Mouse (Mus musculus): ENCODE results near the gene Rpl31. TPM values are rescaled to one million over a fixed set of nuclear protein-coding genes. Genes with fewer than 3 reads are reported as not detected.
A peak's percentile ranks its signal among the peaks of the same experiment; 100 is the strongest.

Gene Rpl31
- polyA plus RNA-seq, 1 experiment from 2014 or later = 449 TPM

DNA sequence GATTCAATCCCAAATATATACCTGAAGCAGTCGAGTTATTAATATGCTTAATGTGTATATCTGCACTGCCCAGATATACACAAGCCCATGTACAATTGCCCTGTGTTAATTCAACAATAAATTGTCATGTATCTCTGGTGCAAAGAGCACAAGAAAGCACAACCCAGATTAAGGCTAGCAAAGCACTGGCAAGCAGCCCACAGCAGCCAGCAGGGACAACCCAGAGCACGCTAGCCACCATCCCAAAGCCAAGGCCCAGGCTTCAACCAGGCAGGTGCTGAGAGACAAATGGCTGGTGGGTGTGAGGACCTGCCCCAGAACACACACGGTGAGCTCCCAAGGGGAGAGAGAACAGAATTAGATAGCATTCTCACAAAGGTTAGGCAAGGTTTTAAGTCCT lies 18.8 kb downstream of the Rpl31 start:
- no peak overlapping the region for H3K27ac ChIP-seq (replicated peaks; ENCODE audit: low read depth, low read length)
- WGBS = 78% methylated on average over 3 of the region's 3 CpGs
- no peak overlapping the region for H3K4me3 ChIP-seq (replicated peaks; ENCODE audit: low read depth, low read length)
- DNase-seq = no peak
- H3K27me3 ChIP-seq (ENCODE audit: control insufficient read depth, insufficient read depth, low read length) = no peaks in the 10 kb centered on the region
- H3K4me2 ChIP-seq (ENCODE audit: low read length) = no peak overlapping the region
- no peak overlapping the region for H3K9ac ChIP-seq (replicated peaks; ENCODE audit: low read length)
- no peaks in the 10 kb centered on the region for H3K9me3 ChIP-seq (ENCODE audit: control insufficient read depth, low read length)
- H3K36me3 ChIP-seq (ENCODE audit: control insufficient read depth, insufficient read depth, low read length) = no peaks in the 10 kb centered on the region
- no peaks in the 10 kb centered on the region for H3K4me1 ChIP-seq (ENCODE audit: control insufficient read depth, insufficient read depth, low read length)
- ATAC-seq (ENCODE audit: low FRiP score, low TSS enrichment) = no peak

DNA sequence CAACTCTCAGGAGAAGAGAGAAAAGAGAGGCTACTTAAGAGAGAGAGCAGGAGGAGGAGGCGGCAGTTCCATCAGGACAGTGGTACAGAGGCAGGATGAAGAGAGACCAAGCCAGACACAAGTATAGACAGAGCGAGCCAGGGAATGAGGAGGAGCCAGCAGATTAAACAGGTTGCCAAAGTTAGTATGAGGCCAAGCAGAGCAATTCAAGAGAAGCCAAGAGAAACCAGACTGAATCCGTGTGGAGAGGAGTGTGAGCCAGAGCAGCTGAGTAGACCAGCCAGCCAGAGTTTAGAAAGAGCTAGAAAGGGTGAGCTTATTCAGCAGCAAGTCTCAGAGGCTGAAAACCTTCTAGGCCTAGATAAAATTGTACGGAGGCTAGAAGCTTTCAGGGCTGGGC lies 19.9 kb downstream of the Rpl31 start:
- ATAC-seq (ENCODE audit: low FRiP score, low TSS enrichment) = no peak
- H3K4me1 ChIP-seq (ENCODE audit: control insufficient read depth, insufficient read depth, low read length) = no peaks in the 10 kb centered on the region
- H3K27me3 ChIP-seq (ENCODE audit: control insufficient read depth, insufficient read depth, low read length) = no peaks in the 10 kb centered on the region
- H3K9ac ChIP-seq (replicated peaks; ENCODE audit: low read length) = no peak overlapping the region
- DNase-seq = no peak
- no peak overlapping the region for H3K4me3 ChIP-seq (replicated peaks; ENCODE audit: low read depth, low read length)
- no peaks in the 10 kb centered on the region for H3K9me3 ChIP-seq (ENCODE audit: control insufficient read depth, low read length)
- no peaks in the 10 kb centered on the region for H3K36me3 ChIP-seq (ENCODE audit: control insufficient read depth, insufficient read depth, low read length)
- no peak overlapping the region for H3K4me2 ChIP-seq (ENCODE audit: low read length)
- 86% methylated on average over 4 of the region's 4 CpGs for WGBS
- no peak overlapping the region for H3K27ac ChIP-seq (replicated peaks; ENCODE audit: low read depth, low read length)

DNA sequence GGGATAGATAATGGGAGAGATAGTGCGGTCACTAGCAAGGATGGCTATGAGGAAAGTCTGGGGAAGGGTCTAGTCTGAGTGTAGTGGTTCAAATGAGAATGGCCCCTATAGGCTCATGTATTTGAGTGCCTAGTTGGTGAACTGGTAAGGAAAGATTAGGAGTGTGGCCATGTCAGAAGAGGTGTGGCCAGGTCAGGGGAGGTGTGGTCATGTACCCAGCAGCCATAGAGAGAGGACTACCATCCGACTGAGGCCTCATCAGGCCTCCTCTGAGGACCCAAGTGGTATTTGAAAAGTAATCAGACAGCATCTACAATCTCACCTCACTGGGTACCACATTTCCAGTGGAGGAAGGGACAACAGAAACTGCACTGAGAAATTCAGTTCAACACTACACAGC lies 20.5 kb downstream of the Rpl31 start:
- Histone ChIP-seq H3K9ac (replicated peaks; ENCODE audit: low read length) (no peak overlapping the region), H3K27ac (replicated peaks; ENCODE audit: low read depth, low read length) (no peak overlapping the region), H3K4me2 (ENCODE audit: low read length) (no peak overlapping the region), H3K9me3 (ENCODE audit: control insufficient read depth, low read length) (no peaks in the 10 kb centered on the region), H3K4me1 (ENCODE audit: control insufficient read depth, insufficient read depth, low read length) (no peaks in the 10 kb centered on the region), H3K36me3 (ENCODE audit: control insufficient read depth, insufficient read depth, low read length) (no peaks in the 10 kb centered on the region), H3K4me3 (replicated peaks; ENCODE audit: low read depth, low read length) (no peak overlapping the region), H3K27me3 (ENCODE audit: control insufficient read depth, insufficient read depth, low read length) (no peaks in the 10 kb centered on the region)
- DNase-seq (no peak), ATAC-seq (ENCODE audit: low FRiP score, low TSS enrichment) (no peak)
- 81% methylated on average over 2 of the region's 2 CpGs for WGBS

DNA sequence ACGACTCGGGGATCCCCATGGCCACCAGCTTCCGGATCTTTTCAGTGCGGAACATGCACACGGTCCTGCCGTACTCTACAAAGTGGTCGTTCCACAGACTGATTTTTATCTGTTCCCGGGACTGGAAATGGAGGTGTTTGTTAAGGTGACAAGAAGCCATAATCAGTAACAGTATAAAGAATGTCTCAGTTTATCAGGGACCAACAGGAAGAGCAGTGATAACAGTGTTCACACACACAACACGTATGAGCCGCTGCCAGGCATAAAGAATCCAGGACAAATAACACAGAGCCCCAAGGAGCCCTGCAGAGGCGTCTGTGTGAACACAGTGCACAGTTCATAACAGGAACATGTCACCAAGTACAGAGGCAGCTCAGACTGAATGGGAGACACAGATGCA lies 21.7 kb downstream of the Rpl31 start:
- Histone ChIP-seq H3K27me3 (ENCODE audit: control insufficient read depth, insufficient read depth, low read length) (no peaks in the 10 kb centered on the region), H3K4me2 (ENCODE audit: low read length) (no peak overlapping the region), H3K27ac (replicated peaks; ENCODE audit: low read depth, low read length) (no peak overlapping the region), H3K36me3 (ENCODE audit: control insufficient read depth, insufficient read depth, low read length) (no peaks in the 10 kb centered on the region), H3K4me1 (ENCODE audit: control insufficient read depth, insufficient read depth, low read length) (no peaks in the 10 kb centered on the region), H3K4me3 (replicated peaks; ENCODE audit: low read depth, low read length) (no peak overlapping the region), H3K9me3 (ENCODE audit: control insufficient read depth, low read length) (no peaks in the 10 kb centered on the region), H3K9ac (replicated peaks; ENCODE audit: low read length) (no peak overlapping the region)
- no peak for ATAC-seq (ENCODE audit: low FRiP score, low TSS enrichment)
- WGBS = 90% methylated on average over 11 of the region's 11 CpGs
- no peak for DNase-seq

DNA sequence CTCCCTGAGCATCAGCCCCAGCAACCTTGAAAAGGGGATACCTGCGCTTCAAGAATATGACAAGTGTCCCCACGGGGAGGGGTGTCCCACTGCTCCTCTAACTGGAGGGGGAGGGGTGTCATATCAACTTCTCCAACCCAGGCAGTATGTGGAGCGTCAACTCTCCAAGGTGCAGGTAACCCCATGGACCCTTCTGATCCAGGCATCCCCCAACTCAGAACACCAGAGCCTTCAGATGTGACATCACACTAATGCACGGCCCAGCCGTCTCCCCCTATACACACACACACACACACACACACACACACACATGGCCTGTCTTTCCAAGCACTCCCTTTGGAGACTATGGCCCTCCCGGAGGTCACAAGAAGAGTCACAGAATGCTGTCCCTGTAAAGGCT lies 24.0 kb downstream of the Rpl31 start:
- ATAC-seq (ENCODE audit: low FRiP score, low TSS enrichment) = no peak

DNA sequence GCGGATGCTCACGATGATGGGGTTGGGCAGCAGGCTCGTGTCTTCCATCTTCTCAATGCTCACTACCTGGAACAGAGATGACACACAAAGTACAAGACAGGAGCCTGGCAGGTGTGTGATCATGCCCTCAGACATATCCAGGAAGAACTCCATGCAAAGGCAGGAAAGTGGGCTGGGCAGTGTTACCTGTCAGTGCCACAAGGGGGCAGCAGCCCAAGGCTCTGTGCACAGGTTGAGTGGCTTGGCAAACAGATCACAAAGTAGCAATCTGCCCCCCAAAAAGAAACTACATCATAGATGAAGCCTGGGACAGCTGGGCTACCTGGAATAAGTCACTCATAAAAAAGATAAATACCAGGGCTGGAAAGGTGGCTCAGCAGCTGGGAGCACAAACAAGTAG lies 24.5 kb downstream of the Rpl31 start:
- peak; percentile 86 for DNase-seq
- WGBS = 58% methylated on average over 3 of the region's 3 CpGs
- H3K4me1 ChIP-seq (ENCODE audit: control insufficient read depth, insufficient read depth, low read length) = no peaks in the 10 kb centered on the region
- no peak overlapping the region for H3K27ac ChIP-seq (replicated peaks; ENCODE audit: low read depth, low read length)
- H3K9ac ChIP-seq (replicated peaks; ENCODE audit: low read length) = no peak overlapping the region
- H3K4me2 ChIP-seq (ENCODE audit: low read length) = no peak overlapping the region
- no peaks in the 10 kb centered on the region for H3K27me3 ChIP-seq (ENCODE audit: control insufficient read depth, insufficient read depth, low read length)
- no peaks in the 10 kb centered on the region for H3K36me3 ChIP-seq (ENCODE audit: control insufficient read depth, insufficient read depth, low read length)
- no peak overlapping the region for H3K4me3 ChIP-seq (replicated peaks; ENCODE audit: low read depth, low read length)
- ATAC-seq (ENCODE audit: low FRiP score, low TSS enrichment) = no peak
- no peaks in the 10 kb centered on the region for H3K9me3 ChIP-seq (ENCODE audit: control insufficient read depth, low read length)

More for the DNA sequence above, 24.0 kb downstream of the Rpl31 start:
- Histone ChIP-seq H3K9ac (replicated peaks; ENCODE audit: low read length) (no peak overlapping the region), H3K36me3 (ENCODE audit: control insufficient read depth, insufficient read depth, low read length) (no peaks in the 10 kb centered on the region), H3K4me1 (ENCODE audit: control insufficient read depth, insufficient read depth, low read length) (no peaks in the 10 kb centered on the region), H3K9me3 (ENCODE audit: control insufficient read depth, low read length) (no peaks in the 10 kb centered on the region), H3K27ac (replicated peaks; ENCODE audit: low read depth, low read length) (no peak overlapping the region), H3K4me2 (ENCODE audit: low read length) (no peak overlapping the region), H3K4me3 (replicated peaks; ENCODE audit: low read depth, low read length) (no peak overlapping the region), H3K27me3 (ENCODE audit: control insufficient read depth, insufficient read depth, low read length) (no peaks in the 10 kb centered on the region)
- DNase-seq = no peak
- WGBS = 90% methylated on average over 6 of the region's 6 CpGs

DNA sequence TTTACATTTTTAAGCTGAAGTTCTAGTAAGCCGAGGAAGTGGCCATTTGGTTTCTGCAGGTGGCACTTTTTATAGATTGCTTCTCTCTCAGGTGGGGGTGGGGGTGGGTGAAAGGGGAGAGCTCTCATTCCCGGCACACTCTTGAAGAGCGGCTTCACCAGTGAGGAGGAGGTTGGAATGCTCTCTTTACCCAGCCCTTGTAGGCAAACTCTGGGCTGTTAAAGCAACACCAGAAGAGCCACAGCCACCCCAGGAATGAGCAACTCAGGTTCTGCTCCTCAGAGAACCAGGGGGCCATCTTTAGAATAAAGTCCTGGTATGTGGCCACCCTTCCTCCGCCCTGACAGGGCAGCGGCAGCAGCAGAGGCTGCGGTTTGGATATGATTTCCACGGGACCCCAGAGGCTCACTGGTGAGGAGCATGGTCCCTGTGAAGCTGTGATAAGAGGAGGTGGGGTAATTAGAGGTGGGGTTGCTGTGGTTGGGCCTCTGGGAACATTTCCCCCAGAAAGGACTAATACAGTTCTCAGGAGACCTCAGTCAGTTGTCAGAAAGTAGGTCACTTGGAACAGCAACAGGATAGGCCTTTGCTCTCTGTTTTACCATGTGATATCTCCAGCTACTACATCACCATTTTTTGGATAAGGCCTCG lies 25.7 kb downstream of the Rpl31 start:
- Histone ChIP-seq H3K9me3 (ENCODE audit: control insufficient read depth, low read length) (no peaks in the 10 kb centered on the region), H3K27ac (replicated peaks; ENCODE audit: low read depth, low read length) (no peak overlapping the region), H3K27me3 (ENCODE audit: control insufficient read depth, insufficient read depth, low read length) (no peaks in the 10 kb centered on the region), H3K36me3 (ENCODE audit: control insufficient read depth, insufficient read depth, low read length) (no peaks in the 10 kb centered on the region), H3K9ac (replicated peaks; ENCODE audit: low read length) (no peak overlapping the region), H3K4me2 (ENCODE audit: low read length) (no peak overlapping the region), H3K4me3 (replicated peaks; ENCODE audit: low read depth, low read length) (no peak overlapping the region), H3K4me1 (ENCODE audit: control insufficient read depth, insufficient read depth, low read length) (no peaks in the 10 kb centered on the region)
- DNase-seq = no peak
- 89% methylated on average over 8 of the region's 8 CpGs for WGBS
- ATAC-seq (ENCODE audit: low FRiP score, low TSS enrichment) = no peak

DNA sequence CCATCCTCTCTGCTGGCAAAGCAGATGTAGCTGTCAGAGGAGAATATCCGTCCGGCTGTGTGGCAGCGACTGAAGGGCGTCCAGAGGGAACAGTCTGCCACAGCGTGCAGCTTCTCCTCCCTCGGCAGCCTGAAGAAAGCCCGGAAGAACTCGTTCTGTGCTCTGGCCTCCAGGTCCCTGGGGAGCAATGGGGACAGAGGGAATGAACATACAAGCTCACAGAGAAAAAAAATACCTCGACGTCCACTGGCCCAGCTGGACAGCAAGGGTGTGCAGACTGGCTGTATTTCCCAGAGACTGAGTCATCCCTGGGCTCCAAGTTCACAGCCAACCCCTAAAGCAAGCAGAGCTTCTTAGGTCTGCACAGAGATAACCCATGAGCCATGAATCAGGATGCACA lies 26.5 kb downstream of the Rpl31 start:
- Histone ChIP-seq H3K27me3 (ENCODE audit: control insufficient read depth, insufficient read depth, low read length) (no peaks in the 10 kb centered on the region), H3K4me2 (ENCODE audit: low read length) (no peak overlapping the region), H3K9me3 (ENCODE audit: control insufficient read depth, low read length) (no peaks in the 10 kb centered on the region), H3K9ac (replicated peaks; ENCODE audit: low read length) (no peak overlapping the region), H3K4me1 (ENCODE audit: control insufficient read depth, insufficient read depth, low read length) (no peaks in the 10 kb centered on the region), H3K4me3 (replicated peaks; ENCODE audit: low read depth, low read length) (no peak overlapping the region), H3K36me3 (ENCODE audit: control insufficient read depth, insufficient read depth, low read length) (no peaks in the 10 kb centered on the region), H3K27ac (replicated peaks; ENCODE audit: low read depth, low read length) (no peak overlapping the region)
- ATAC-seq (ENCODE audit: low FRiP score, low TSS enrichment) (no peak), DNase-seq (no peak)
- 58% methylated on average over 10 of the region's 10 CpGs for WGBS

DNA sequence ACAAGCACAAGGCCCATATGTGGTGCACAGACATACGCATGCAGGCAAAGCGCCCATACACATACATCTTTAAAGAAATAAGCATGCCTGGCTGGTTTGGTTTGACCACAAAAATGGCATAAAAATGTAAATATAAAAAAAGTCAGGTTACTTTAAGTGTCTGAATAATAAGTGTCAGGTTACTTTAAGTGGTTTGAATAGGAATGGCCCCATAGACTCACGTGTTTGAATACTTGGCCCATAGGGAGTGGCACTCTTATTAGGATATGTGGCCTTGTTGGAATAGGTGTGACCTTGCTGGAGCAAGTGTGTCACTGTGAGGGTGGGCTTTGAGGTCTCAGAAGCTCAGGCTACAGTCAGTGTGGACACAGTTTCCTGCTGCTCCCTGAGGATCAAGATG lies 27.0 kb downstream of the Rpl31 start:
- DNase-seq = no peak
- Histone ChIP-seq H3K4me2 (ENCODE audit: low read length) (no peak overlapping the region), H3K36me3 (ENCODE audit: control insufficient read depth, insufficient read depth, low read length) (no peaks in the 10 kb centered on the region), H3K9me3 (ENCODE audit: control insufficient read depth, low read length) (no peaks in the 10 kb centered on the region), H3K9ac (replicated peaks; ENCODE audit: low read length) (no peak overlapping the region), H3K27ac (replicated peaks; ENCODE audit: low read depth, low read length) (no peak overlapping the region), H3K4me3 (replicated peaks; ENCODE audit: low read depth, low read length) (no peak overlapping the region), H3K27me3 (ENCODE audit: control insufficient read depth, insufficient read depth, low read length) (no peaks in the 10 kb centered on the region), H3K4me1 (ENCODE audit: control insufficient read depth, insufficient read depth, low read length) (no peaks in the 10 kb centered on the region)
- no peak for ATAC-seq (ENCODE audit: low FRiP score, low TSS enrichment)
- 94% methylated on average over 3 of the region's 3 CpGs for WGBS
